12 mouse cellular contexts compared by ENCODE assay signal in the genomic region with DNA sequence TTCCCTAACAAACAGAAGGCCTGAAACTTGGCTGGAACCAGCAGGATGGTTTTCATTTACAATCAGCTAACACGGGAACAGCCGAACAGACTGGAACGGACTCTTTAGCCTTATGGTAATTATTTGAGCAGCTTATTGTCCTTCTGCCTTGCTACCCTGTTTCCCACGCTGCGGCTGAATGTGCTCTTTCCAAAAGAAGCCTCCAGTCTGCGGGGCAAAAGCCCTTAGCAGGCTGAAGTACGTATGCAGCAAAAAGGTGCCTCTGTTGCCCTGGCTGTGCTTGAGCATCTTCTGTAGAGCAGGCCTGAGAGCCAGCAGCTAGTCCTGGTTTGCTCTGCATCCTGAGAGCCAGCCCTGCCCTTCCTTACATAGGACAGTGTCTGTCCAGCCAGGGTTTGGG.
DNase-seq lines count a peak whose midpoint lies in the region; ATAC-seq lines count a peak whose summit lies in the region.
"Had no signal": no experiment of that assay in that cellular context is flagged by ENCODE, and none has a peak within 500 bp of the region (broad histone marks: within the 10 kb centered on the region; RNA-seq: fewer than 3 reads in every experiment).

No protein-coding gene starts in this region.

- no peak for ATAC-seq in liver, embryonic 11.5 days (replicated peaks; ENCODE audit: low FRiP score)
- peak; percentile 85 for ATAC-seq in forebrain, embryonic 12.5 days (ENCODE audit: low FRiP score)
- peak; percentile 72 for ATAC-seq in neural tube, embryonic 13.5 days (ENCODE audit: low read depth)

- no peaks in the 10 kb centered on the region for H3K27me3 ChIP-seq in liver, embryonic 11.5 days (replicated peaks; ENCODE audit: control insufficient read depth, insufficient read depth, low read length)
- no peaks in the 10 kb centered on the region for H3K27me3 ChIP-seq in forebrain, embryonic 12.5 days
- H3K27me3 ChIP-seq in limb, embryonic 10.5 days (ENCODE audit: low read depth, poor library complexity, severe bottlenecking): no peaks in the 10 kb centered on the region
- no peaks in the 10 kb centered on the region for H3K27me3 ChIP-seq in neural tube, embryonic 13.5 days
- H3K27me3 ChIP-seq: CH12.LX; liver, embryonic 15.5 days had no signal

- no peaks in the 10 kb centered on the region for H3K9me3 ChIP-seq in liver, embryonic 11.5 days (ENCODE audit: control insufficient read depth, low read length)
- H3K9me3 ChIP-seq in forebrain, embryonic 12.5 days: no peaks in the 10 kb centered on the region
- H3K9me3 ChIP-seq in limb, embryonic 10.5 days (replicated peaks): no peaks in the 10 kb centered on the region
- no peaks in the 10 kb centered on the region for H3K9me3 ChIP-seq in neural tube, embryonic 13.5 days
- H3K9me3 ChIP-seq: liver, embryonic 15.5 days had no signal

- H3K4me2 ChIP-seq in liver, embryonic 11.5 days: no peak overlapping the region
- no peak overlapping the region for H3K4me2 ChIP-seq in forebrain, embryonic 12.5 days
- H3K4me2 ChIP-seq in neural tube, embryonic 13.5 days: no peak overlapping the region
- H3K4me2 ChIP-seq: liver, embryonic 15.5 days had no signal

- no peak overlapping the region for H3K9ac ChIP-seq in liver, embryonic 11.5 days (ENCODE audit: low read depth, low read length)
- H3K9ac ChIP-seq in forebrain, embryonic 12.5 days: 0 out of 2 replicates have a peak overlapping the region, but pooled peaks have one; percentile 13
- H3K9ac ChIP-seq in neural tube, embryonic 13.5 days: no peak overlapping the region
- H3K9ac ChIP-seq: liver, embryonic 15.5 days had no signal

- no peaks in the 10 kb centered on the region for H3K4me1 ChIP-seq in liver, embryonic 11.5 days (replicated peaks; ENCODE audit: control insufficient read depth, insufficient read depth, low read length)
- H3K4me1 ChIP-seq in forebrain, embryonic 12.5 days: peaks cover 26% of the 10 kb centered on the region
- no peaks in the 10 kb centered on the region; the same call in 1 of the 2 replicates for H3K4me1 ChIP-seq in limb, embryonic 10.5 days
- H3K4me1 ChIP-seq in neural tube, embryonic 13.5 days (replicated peaks): peaks cover 14% of the 10 kb centered on the region
- H3K4me1 ChIP-seq: liver, embryonic 15.5 days had no signal

- 81% methylated on average over 7 of the region's 7 CpGs for WGBS in liver, embryonic 11.5 days
- WGBS in forebrain, embryonic 12.5 days: 4% methylated on average over 7 of the region's 7 CpGs
- 73% methylated on average over 7 of the region's 7 CpGs for WGBS in limb, embryonic 10.5 days
- 20% methylated on average over 7 of the region's 7 CpGs for WGBS in neural tube, embryonic 13.5 days

- DNase-seq in liver, embryonic 11.5 days (ENCODE audit: low spot score): peak; percentile 23
- no peak for DNase-seq in liver
- DNase-seq in limb, embryonic 10.5 days (ENCODE audit: low spot score): peak; percentile 24
- no peak for DNase-seq in retina, postnatal 1 day
- no peak for DNase-seq in cerebellum, postnatal 25 days
- DNase-seq: gastrocnemius, postnatal 14 days; heart, postnatal 14 days; right cerebral cortex, adult 18-20 months had no signal

- no peaks in the 10 kb centered on the region for H3K36me3 ChIP-seq in liver, embryonic 11.5 days (ENCODE audit: control insufficient read depth, insufficient read depth, low read length)
- H3K36me3 ChIP-seq in forebrain, embryonic 12.5 days (replicated peaks): no peaks in the 10 kb centered on the region; the same call in 1 of the 2 replicates
- no peaks in the 10 kb centered on the region for H3K36me3 ChIP-seq in limb, embryonic 10.5 days
- peaks cover 13% of the 10 kb centered on the region; the same call in 1 of the 2 replicates for H3K36me3 ChIP-seq in neural tube, embryonic 13.5 days
- H3K36me3 ChIP-seq: liver, embryonic 15.5 days had no signal

- no peak overlapping the region for H3K27ac ChIP-seq in liver, embryonic 11.5 days (ENCODE audit: low read depth, low read length)
- peak overlapping the region; percentile 87 for H3K27ac ChIP-seq in forebrain, embryonic 12.5 days
- H3K27ac ChIP-seq in limb, embryonic 10.5 days: no peak overlapping the region
- H3K27ac ChIP-seq in neural tube, embryonic 13.5 days (replicated peaks): peak overlapping the region; percentile 79
- H3K27ac ChIP-seq: liver, embryonic 15.5 days had no signal

- H3K4me3 ChIP-seq in liver, embryonic 11.5 days (ENCODE audit: low read depth, low read length): no peak overlapping the region
- no peak overlapping the region for H3K4me3 ChIP-seq in forebrain, embryonic 12.5 days (replicated peaks)
- H3K4me3 ChIP-seq in limb, embryonic 10.5 days: no peak overlapping the region
- no peak overlapping the region for H3K4me3 ChIP-seq in neural tube, embryonic 13.5 days
- H3K4me3 ChIP-seq: liver, embryonic 15.5 days had no signal

Comparison
In these comparisons a context has a peak if more than half of its experiments do, and no peak if none do; other contexts are left out.
1. DNase-seq: peak in liver, embryonic 11.5 days (single experiment) and limb, embryonic 10.5 days (single experiment); none in liver (single experiment), retina, postnatal 1 day (single experiment) and cerebellum, postnatal 25 days (0 of 2).
2. H3K27ac ChIP-seq: peak in forebrain, embryonic 12.5 days (single experiment) and neural tube, embryonic 13.5 days (single experiment); none in liver, embryonic 11.5 days (single experiment) and limb, embryonic 10.5 days (single experiment).